Mouse (Mus musculus) G1E (cell line): Measurements from ENCODE around the gene Spns2. TPM values are rescaled to one million over a fixed set of nuclear protein-coding genes. Genes with fewer than 3 reads are reported as not detected.
A peak's percentile ranks its signal among the peaks of the same experiment; 100 is the strongest.

Source experiments
- ATAC-seq: 2 replicates; pipeline ENCODE4 v1.8.0; 2016; ENCODE audit warnings: mild to moderate bottlenecking; ENCODE audit not compliant: insufficient number of reproducible peaks, poor library complexity, low FRiP score, severe bottlenecking; ENCODE audit errors: extremely low read depth
- DNase-seq: peaks from one replicate; pipeline ENCODE4 v3.0.0; 2012; ENCODE audit warnings: low spot score
- H3K27me3 ChIP-seq: 2 replicates; pipeline ENCODE4 v1.6.1; 2012; ENCODE audit warnings: mild to moderate bottlenecking, low read length, inconsistent platforms; ENCODE audit not compliant: insufficient read depth
- H3K36me3 ChIP-seq: replicated peaks from 2 replicates; pipeline ENCODE3; 2012; ENCODE audit warnings: mild to moderate bottlenecking, inconsistent platforms
- H3K4me1 ChIP-seq: 2 replicates; pipeline ENCODE4 v1.6.1; 2012; ENCODE audit warnings: low read depth, low read length, inconsistent platforms, mixed read lengths; ENCODE audit not compliant: insufficient read depth
- H3K4me3 ChIP-seq: 2 replicates; pipeline ENCODE4 v1.5.1; 2012; ENCODE audit warnings: low read depth, mild to moderate bottlenecking, inconsistent platforms, low read length, moderate library complexity, mixed read lengths
- H3K9me3 ChIP-seq: replicated peaks from 2 replicates; pipeline ENCODE4 v1.6.1; 2012; ENCODE audit warnings: inconsistent platforms
- CTCF ChIP-seq: IDR thresholded peaks from 2 replicates; pipeline ENCODE4 v1.5.1; 2012; ENCODE audit warnings: low read depth, low read length, inconsistent platforms, mixed read lengths
- GATA1 ChIP-seq: IDR thresholded peaks from 2 replicates; pipeline ENCODE4 v1.6.1; 2012; ENCODE audit warnings: borderline replicate concordance, low read length, inconsistent platforms, mixed read lengths
- GATA2 ChIP-seq: IDR thresholded peaks from 2 replicates; pipeline ENCODE4 v1.6.1; 2012; ENCODE audit warnings: low read depth, low read length, inconsistent platforms, borderline replicate concordance
- POLR2AphosphoS5 ChIP-seq: IDR thresholded peaks from 2 replicates; pipeline ENCODE4 v1.6.1; 2012; ENCODE audit warnings: low read depth, low read length, inconsistent platforms; ENCODE audit not compliant: insufficient replicate concordance
- TAL1 ChIP-seq: conservative IDR thresholded peaks from 2 replicates; pipeline ENCODE4 v1.6.1; 2012; ENCODE audit warnings: low read depth, low read length, inconsistent platforms, mixed read lengths
- polyA plus RNA-seq: library from polyadenylated mRNA; stranded (reverse); fragments of >175 nt; gene quantifications from 2 replicates; pipeline ENCODE4 v1.2.3, GENCODE M21; 2012
- total RNA-seq, 2 experiments: library from RNA; stranded (forward) in 1 of 2; stranded (reverse) in 1 of 2; fragments of 200-1000 nt in 1 of 2; fragments of >200 nt in 1 of 2; fragmentation: Nextera tagmentation in 1 of 2; gene quantifications; 2 replicates each; pipeline ENCODE4 v1.2.3; 2014 to 2017

The Spns2 gene
- total and polyA plus RNA-seq, 3 experiments, result 29.3 to 129 (median 113) TPM

- no peaks in the 10 kb centered on the region for H3K9me3 ChIP-seq
- peaks cover 96% of the 10 kb centered on the region for H3K4me1 ChIP-seq
- TF ChIP-seq CTCF, result no peak
- no peak for TF ChIP-seq TAL1
- TF ChIP-seq GATA2, result no peak
- no peak for TF ChIP-seq POLR2AphosphoS5
- no peak for TF ChIP-seq GATA1
- DNase-seq, result no peak
- peaks cover 91% of the 10 kb centered on the region for H3K36me3 ChIP-seq
- no peak for ATAC-seq
- no peaks in the 10 kb centered on the region for H3K27me3 ChIP-seq
- no peak overlapping the region; the same call in 1 of the 2 replicates for H3K4me3 ChIP-seq
Measured at GRCm38 (mm10) chr11:72479499-72479898, 10.2 kb downstream of the Spns2 start.

GRCm38 (mm10) chr11:72478228-72478627 is 11.5 kb downstream of the Spns2 start:
- Histone ChIP-seq H3K4me1 (peaks cover 100% of the 10 kb centered on the region), H3K9me3 (no peaks in the 10 kb centered on the region), H3K27me3 (no peaks in the 10 kb centered on the region), H3K36me3 (peaks cover 93% of the 10 kb centered on the region), H3K4me3 (peak overlapping the region; percentile 55; the same call in 1 of the 2 replicates)
- DNase-seq, result no peak
- ATAC-seq, result no peak
- TF ChIP-seq GATA1 (no peak), GATA2 (no peak), TAL1 (no peak), CTCF (no peak), POLR2AphosphoS5 (no peak)

GRCm38 (mm10) chr11:72477653-72478052 is 12.1 kb downstream of the Spns2 start:
- H3K4me3 ChIP-seq, result peak overlapping the region; percentile 55; the same call in 1 of the 2 replicates
- no peaks in the 10 kb centered on the region for H3K27me3 ChIP-seq
- no peaks in the 10 kb centered on the region for H3K9me3 ChIP-seq
- no peak for ATAC-seq
- DNase-seq, result no peak
- peaks cover 100% of the 10 kb centered on the region for H3K4me1 ChIP-seq
- peaks cover 93% of the 10 kb centered on the region for H3K36me3 ChIP-seq
- no peak for TF ChIP-seq GATA1
- TF ChIP-seq GATA2, result no peak
- no peak for TF ChIP-seq CTCF
- TF ChIP-seq POLR2AphosphoS5, result no peak
- no peak for TF ChIP-seq TAL1

GRCm38 (mm10) chr11:72477182-72477581 is 12.5 kb downstream of the Spns2 start:
- ATAC-seq (no peak), DNase-seq (no peak)
- H3K4me1 ChIP-seq, result peaks cover 100% of the 10 kb centered on the region
- H3K9me3 ChIP-seq, result no peaks in the 10 kb centered on the region
- TF ChIP-seq TAL1 (no peak), GATA2 (no peak), GATA1 (no peak), POLR2AphosphoS5 (no peak), CTCF (no peak)
- peaks cover 93% of the 10 kb centered on the region for H3K36me3 ChIP-seq
- H3K4me3 ChIP-seq, result no peak overlapping the region; the same call in 1 of the 2 replicates
- no peaks in the 10 kb centered on the region for H3K27me3 ChIP-seq

GRCm38 (mm10) chr11:72476074-72476625 is 13.6 kb downstream of the Spns2 start:
- Histone ChIP-seq H3K4me3 (peak overlapping the region; percentile 68), H3K36me3 (peaks cover 95% of the 10 kb centered on the region), H3K27me3 (no peaks in the 10 kb centered on the region), H3K9me3 (no peaks in the 10 kb centered on the region), H3K4me1 (peaks cover 100% of the 10 kb centered on the region)
- TF ChIP-seq GATA2 (no peak), TAL1 (no peak), CTCF (no peak), POLR2AphosphoS5 (no peak), GATA1 (no peak)
- ATAC-seq, result no peak
- no peak for DNase-seq

GRCm38 (mm10) chr11:72475408-72475807 is 14.3 kb downstream of the Spns2 start:
- peak; percentile 94 for DNase-seq
- Histone ChIP-seq H3K27me3 (no peaks in the 10 kb centered on the region), H3K9me3 (no peaks in the 10 kb centered on the region), H3K36me3 (peaks cover 93% of the 10 kb centered on the region), H3K4me3 (peak overlapping the region; percentile 68), H3K4me1 (peaks cover 100% of the 10 kb centered on the region)
- peak; percentile 92 for TF ChIP-seq TAL1
- no peak for TF ChIP-seq GATA2
- peak; percentile 94 for ATAC-seq
